Comparison of ENCODE assay signal across 8 mouse cellular contexts in the genomic region with DNA sequence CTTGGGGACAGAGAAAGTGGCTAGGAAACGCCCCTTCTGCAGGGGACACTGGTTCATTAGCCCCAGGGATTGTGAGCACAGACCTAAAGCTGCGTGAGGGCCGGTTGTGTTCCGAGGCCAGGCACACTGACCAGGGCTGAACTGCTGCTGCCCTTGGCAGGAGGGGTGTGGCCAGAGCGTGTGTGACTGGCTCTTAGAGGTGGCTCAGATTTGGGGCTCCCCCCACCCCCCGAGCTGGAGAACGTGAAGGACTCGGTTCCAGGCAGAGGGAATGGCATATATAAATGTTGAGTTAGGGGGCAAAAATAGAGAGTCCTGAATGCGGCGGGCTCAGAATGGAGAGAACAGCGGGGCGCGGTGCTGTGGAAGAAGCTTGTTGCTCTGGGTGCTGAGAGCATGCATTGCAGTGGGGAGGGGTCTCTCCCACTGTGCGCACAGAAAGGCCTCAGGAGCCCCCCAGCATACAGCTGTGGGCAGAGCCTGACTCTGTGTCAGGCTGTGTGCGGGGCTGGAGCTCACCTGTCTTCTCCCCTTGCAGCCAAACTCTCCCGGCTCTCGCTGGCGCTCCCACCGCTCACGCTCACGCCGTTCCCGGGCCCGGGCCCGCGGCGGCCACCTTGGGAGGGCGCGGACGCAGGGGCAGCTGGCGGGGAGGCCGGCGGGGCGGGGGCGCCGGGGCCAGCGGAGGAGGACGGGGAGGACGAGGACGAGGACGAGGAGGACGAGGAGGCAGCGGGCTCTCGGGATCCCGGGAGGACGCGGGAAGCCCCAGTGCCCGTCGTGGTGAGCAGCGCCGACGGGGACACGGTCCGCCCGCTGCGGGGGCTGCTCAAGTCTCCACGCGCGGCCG. TPM values are rescaled to one million over a fixed set of nuclear protein-coding genes. Genes with fewer than 3 reads are reported as not detected.
DNase-seq lines count a peak whose midpoint lies in the region; ATAC-seq lines count a peak whose summit lies in the region.

No protein-coding gene starts in this region.

- 1% methylated on average over 60 of the region's 60 CpGs for WGBS in heart, embryonic 14.5 days
- 2% methylated on average over 58 of the region's 60 CpGs for WGBS in forebrain, embryonic 16.5 days
- WGBS in liver, embryonic 15.5 days (ENCODE audit: insufficient replicate concordance), result 2% methylated on average over 60 of the region's 60 CpGs

- no peak for ATAC-seq in heart, embryonic 14.5 days (ENCODE audit: insufficient number of reproducible peaks, insufficient read depth, low FRiP score, low read depth)
- no peak for ATAC-seq in forebrain, embryonic 16.5 days
- ATAC-seq in liver, embryonic 15.5 days (ENCODE audit: insufficient read depth), result no peak

- H3K9me3 ChIP-seq in heart, embryonic 14.5 days (ENCODE audit: control insufficient read depth, low read length), result no peaks in the 10 kb centered on the region
- no peaks in the 10 kb centered on the region for H3K9me3 ChIP-seq in forebrain, embryonic 16.5 days (ENCODE audit: control insufficient read depth, low read length)
- no peaks in the 10 kb centered on the region for H3K9me3 ChIP-seq in liver, embryonic 15.5 days (replicated peaks)

- H3K27me3 ChIP-seq in heart, embryonic 14.5 days (ENCODE audit: control insufficient read depth, insufficient read depth, low read length), result peaks cover 75% of the 10 kb centered on the region
- H3K27me3 ChIP-seq in forebrain, embryonic 16.5 days (replicated peaks; ENCODE audit: control insufficient read depth, insufficient read depth, low read length), result no peaks in the 10 kb centered on the region
- peaks cover 79% of the 10 kb centered on the region for H3K27me3 ChIP-seq in liver, embryonic 15.5 days

- no peak overlapping the region for H3K27ac ChIP-seq in heart, embryonic 14.5 days (replicated peaks in 1 of 2; ENCODE audit: control insufficient read depth in 1 of 2, insufficient read depth in 1 of 2, low read depth in 2 of 2, low read length in 2 of 2)
- H3K27ac ChIP-seq in forebrain, embryonic 16.5 days (ENCODE audit: low read length), result no peak overlapping the region
- no peak overlapping the region for H3K27ac ChIP-seq in liver, embryonic 15.5 days (replicated peaks)

- H3K4me1 ChIP-seq in heart, embryonic 14.5 days (ENCODE audit: control insufficient read depth in 2 of 2, insufficient read depth in 2 of 2, low read length in 2 of 2), result peaks cover 4 to 18% of the 10 kb centered on the region in 2 experiments; a peak in 3 of 4 replicates
- peaks cover 18% of the 10 kb centered on the region for H3K4me1 ChIP-seq in forebrain, embryonic 16.5 days (replicated peaks; ENCODE audit: control insufficient read depth, insufficient read depth, low read length)
- peaks cover 51% of the 10 kb centered on the region for H3K4me1 ChIP-seq in liver, embryonic 15.5 days (replicated peaks)

- H3K4me3 ChIP-seq in heart, embryonic 14.5 days (ENCODE audit: control insufficient read depth in 1 of 2, insufficient read depth in 1 of 2, low read depth in 1 of 2, low read length in 2 of 2), result peak overlapping the region; percentile 43 to 45
- peak overlapping the region; percentile 31 for H3K4me3 ChIP-seq in forebrain, embryonic 16.5 days (replicated peaks; ENCODE audit: low read length)
- H3K4me3 ChIP-seq in liver, embryonic 15.5 days (replicated peaks), result peak overlapping the region; percentile 54

- peak overlapping the region; percentile 83 for H3K4me2 ChIP-seq in heart, embryonic 14.5 days (ENCODE audit: low read length)
- H3K4me2 ChIP-seq in forebrain, embryonic 16.5 days (ENCODE audit: low read length), result peak overlapping the region; percentile 51
- peak overlapping the region; percentile 80 for H3K4me2 ChIP-seq in liver, embryonic 15.5 days

- intact Hi-C loops in heart, postnatal 25 days (cut with DNase I), result no loop called here
- intact Hi-C loops in gastrocnemius, postnatal 36 days (cut with DNase I), result no loop called here

- DNase-seq in heart, postnatal 25 days (ENCODE audit: low spot score), result no peak
- peak; percentile 65 for DNase-seq in adrenal gland, postnatal 36 days
- no peak for DNase-seq in MN1 (ENCODE audit: low spot score)
- DNase-seq in spleen, postnatal 10 days (ENCODE audit: low spot score in 2 of 2), result no peak
- DNase-seq in gastrocnemius, postnatal 36 days, result no peak

- H3K36me3 ChIP-seq in heart, embryonic 14.5 days (ENCODE audit: control insufficient read depth, insufficient read depth, low read length), result no peaks in the 10 kb centered on the region
- H3K36me3 ChIP-seq in forebrain, embryonic 16.5 days (ENCODE audit: control insufficient read depth, insufficient read depth), result peaks cover 21% of the 10 kb centered on the region
- no peaks in the 10 kb centered on the region for H3K36me3 ChIP-seq in liver, embryonic 15.5 days (replicated peaks)

- peak overlapping the region; percentile 63 for H3K9ac ChIP-seq in heart, embryonic 14.5 days (ENCODE audit: low read length)
- H3K9ac ChIP-seq in forebrain, embryonic 16.5 days (replicated peaks; ENCODE audit: low read depth, low read length), result peak overlapping the region; percentile 24
- peak overlapping the region; percentile 32; the same call in 1 of the 2 replicates for H3K9ac ChIP-seq in liver, embryonic 15.5 days

RNA-seq across cellular contexts. Expression of a gene that starts 13.4 kb away (rescaled TPM):
- 0.30 and 0.81 TPM in 2 replicates for polyA plus RNA-seq in heart, embryonic 14.5 days (2014; fragmentation: Nextera tagmentation; extraction: Ambion mirVana)
- total RNA-seq in heart, postnatal 25 days (2021), result not detected
- 1 to 10 TPM; 1.1 to 1.4 TPM for total RNA-seq in adrenal gland, postnatal 36 days (2021)
- polyA plus RNA-seq in forebrain, embryonic 16.5 days (2015; fragmentation: Nextera tagmentation; extraction: Ambion mirVana), result 5.5 and 7.1 TPM in 2 replicates
- 0.07 and 0.22 TPM in 2 replicates for polyA plus RNA-seq in liver, embryonic 15.5 days (2015; fragmentation: Nextera tagmentation; extraction: Ambion mirVana)
- total RNA-seq in gastrocnemius, postnatal 36 days (2021), result not detected

RNA-seq across cellular contexts. Expression of a gene that starts 14.3 kb away (rescaled TPM):
- polyA plus RNA-seq in heart, embryonic 14.5 days (2014; fragmentation: Nextera tagmentation; extraction: Ambion mirVana), result 0.31 and 1.1 TPM in 2 replicates
- total RNA-seq in heart, postnatal 25 days (2021), result under 1 TPM in 1 of 2 experiments, not detected in 1; 0.14 TPM
- total RNA-seq in adrenal gland, postnatal 36 days (2021), result 1 to 10 TPM; 6.1 to 8.5 TPM
- 18.9 and 26.4 TPM in 2 replicates for polyA plus RNA-seq in forebrain, embryonic 16.5 days (2015; fragmentation: Nextera tagmentation; extraction: Ambion mirVana)
- polyA plus RNA-seq in liver, embryonic 15.5 days (2015; fragmentation: Nextera tagmentation; extraction: Ambion mirVana), result not detected in 2 replicates
- total RNA-seq in gastrocnemius, postnatal 36 days (2021), result not detected

RNA-seq across cellular contexts. Expression of a gene that starts 16.5 kb away (rescaled TPM):
- polyA plus RNA-seq in heart, embryonic 14.5 days (2014; fragmentation: Nextera tagmentation; extraction: Ambion mirVana), result 88.6 and 89.7 TPM in 2 replicates
- 10 to 100 TPM; 63.2 to 65.5 TPM for total RNA-seq in heart, postnatal 25 days (2021)
- 100 to 1,000 TPM; 121 to 125 TPM for total RNA-seq in adrenal gland, postnatal 36 days (2021)
- polyA plus RNA-seq in forebrain, embryonic 16.5 days (2015; fragmentation: Nextera tagmentation; extraction: Ambion mirVana), result 327 and 379 TPM in 2 replicates
- polyA plus RNA-seq in liver, embryonic 15.5 days (2015; fragmentation: Nextera tagmentation; extraction: Ambion mirVana), result 30.4 and 30.9 TPM in 2 replicates
- total RNA-seq in gastrocnemius, postnatal 36 days (2021), result 10 to 100 TPM; 32.6 to 33.4 TPM

RNA-seq across cellular contexts. Expression of a gene that starts 26.7 kb away (rescaled TPM):
- polyA plus RNA-seq in heart, embryonic 14.5 days (2014; fragmentation: Nextera tagmentation; extraction: Ambion mirVana), result 0.26 and 0.78 TPM in 2 replicates
- under 1 TPM; 0.55 to 0.70 TPM for total RNA-seq in heart, postnatal 25 days (2021)
- total RNA-seq in adrenal gland, postnatal 36 days (2021), result under 1 TPM; 0.16 to 0.53 TPM
- polyA plus RNA-seq in forebrain, embryonic 16.5 days (2015; fragmentation: Nextera tagmentation; extraction: Ambion mirVana), result 0.85 and 1.1 TPM in 2 replicates
- 0.06 and 0.12 TPM in 2 replicates for polyA plus RNA-seq in liver, embryonic 15.5 days (2015; fragmentation: Nextera tagmentation; extraction: Ambion mirVana)
- under 1 TPM; 0.15 to 0.27 TPM for total RNA-seq in gastrocnemius, postnatal 36 days (2021)

RNA-seq across cellular contexts. Expression of a gene that starts 32.9 kb away (rescaled TPM):
- 33.5 and 36.2 TPM in 2 replicates for polyA plus RNA-seq in heart, embryonic 14.5 days (2014; fragmentation: Nextera tagmentation; extraction: Ambion mirVana)
- 10 to 100 TPM in 1 of 2 experiments, 1 to 10 TPM in 1; 10.0 to 11.2 TPM for total RNA-seq in heart, postnatal 25 days (2021)
- 10 to 100 TPM; 27.1 to 36.0 TPM for total RNA-seq in adrenal gland, postnatal 36 days (2021)
- 45.3 and 46.1 TPM in 2 replicates for polyA plus RNA-seq in forebrain, embryonic 16.5 days (2015; fragmentation: Nextera tagmentation; extraction: Ambion mirVana)
- polyA plus RNA-seq in liver, embryonic 15.5 days (2015; fragmentation: Nextera tagmentation; extraction: Ambion mirVana), result 24.7 and 25.3 TPM in 2 replicates
- total RNA-seq in gastrocnemius, postnatal 36 days (2021), result 10 to 100 TPM; 11.8 to 14.5 TPM

Comparison
In these comparisons a context has a peak if more than half of its experiments do, and no peak if none do; other contexts are left out.
1. DNase-seq: peak in adrenal gland, postnatal 36 days (2 of 2); none in heart, postnatal 25 days (single experiment), MN1 (single experiment), spleen, postnatal 10 days (0 of 2) and gastrocnemius, postnatal 36 days (0 of 2).
2. RNA of a gene that starts 14.3 kb away (total RNA-seq): 6.1 to 8.5 TPM in adrenal gland, postnatal 36 days; not detected in gastrocnemius, postnatal 36 days and 0.14 TPM in heart, postnatal 25 days; every median in the first group is over 4 times any median in the second.
3. Peak in every context shown above with its lines, with median percentiles within 50 percentile points of each other: H3K4me2 ChIP-seq, H3K4me3 ChIP-seq and H3K9ac ChIP-seq.